Mouse (Mus musculus): Measurements from ENCODE around the gene Tspan10.

The Tspan10 gene

GRCm38 (mm10) chr11:120493911-120494310 is 51.5 kb downstream of the Tspan10 start:
- no peak for DNase-seq
